Mouse (Mus musculus): ENCODE measurements around the gene Vcan.

Gene Vcan

DNA sequence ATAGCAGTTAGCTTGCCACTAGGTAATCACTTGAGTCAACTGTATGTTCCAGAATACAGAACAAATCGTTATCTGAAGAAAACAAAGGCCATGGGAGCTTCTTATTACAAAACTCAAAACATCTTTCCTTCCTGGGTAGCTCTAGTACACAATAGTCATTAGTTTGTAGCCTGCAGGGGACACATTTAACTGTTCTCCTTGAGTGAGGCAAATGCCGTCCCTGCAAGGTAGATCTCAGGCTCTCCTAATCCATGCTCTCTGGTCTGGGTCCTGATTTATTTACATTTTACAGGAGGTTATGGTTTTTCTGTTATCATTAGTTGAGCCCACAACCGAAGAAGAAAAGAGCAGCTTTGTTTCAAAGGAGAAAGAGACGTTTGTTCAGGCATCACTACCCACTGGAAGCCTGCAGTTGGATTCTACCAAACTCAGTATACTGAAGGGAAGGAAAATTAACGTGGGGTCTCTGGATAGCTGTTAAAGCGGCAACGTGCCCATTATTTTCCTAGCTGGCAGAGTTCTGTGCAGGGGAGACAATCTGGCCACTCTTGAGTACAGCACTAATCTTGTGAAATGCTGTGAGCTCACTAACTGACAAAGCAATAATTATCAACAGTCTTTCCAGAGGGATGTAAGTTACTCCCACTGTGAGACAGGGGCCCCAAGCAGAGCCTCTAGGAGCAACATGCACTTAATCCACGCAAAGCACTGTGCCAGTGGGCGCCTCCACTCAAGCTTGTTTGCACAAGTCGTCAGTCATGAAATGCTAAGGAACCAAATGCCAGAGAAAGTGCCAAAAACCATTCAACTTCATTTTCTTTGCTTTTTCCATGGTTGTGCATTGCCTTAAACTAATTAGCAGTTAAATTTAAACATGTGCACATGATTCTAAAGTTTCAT is 73.1 kb downstream of the Vcan start:
- no peak for TF ChIP-seq GATA4 (IDR thresholded peaks at IDR 0.05; ENCODE audit: insufficient replicate concordance, low read length)

DNA sequence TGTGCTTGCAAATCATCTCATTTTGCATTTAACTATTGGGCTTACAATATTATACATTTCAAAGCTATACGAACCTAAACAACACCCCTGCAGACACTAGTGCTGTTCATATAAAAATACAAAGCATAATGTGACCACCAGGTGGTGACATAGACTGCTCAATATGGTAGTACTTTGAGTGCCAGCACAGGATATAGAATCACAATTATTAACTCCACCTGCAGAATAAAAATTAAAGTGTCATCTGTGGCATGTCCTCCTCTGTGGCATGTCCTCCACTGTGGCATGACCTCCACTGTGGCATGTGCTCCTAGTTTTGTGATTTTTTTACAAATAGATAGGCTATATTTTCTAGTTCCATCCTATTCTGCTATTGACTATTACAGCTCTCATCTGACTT is 74.2 kb downstream of the Vcan start:
- TF ChIP-seq GATA4 (IDR thresholded peaks at IDR 0.05; ENCODE audit: insufficient replicate concordance, low read length): no peak

- TF ChIP-seq GATA4 (IDR thresholded peaks at IDR 0.05; ENCODE audit: insufficient replicate concordance, low read length): no peak
Observed at GRCm38 (mm10) chr13:89661688-89662087, 80.6 kb downstream of the Vcan start.

GRCm38 (mm10) chr13:89657046-89657445 is 85.3 kb downstream of the Vcan start:
- TF ChIP-seq GATA4 (IDR thresholded peaks at IDR 0.05; ENCODE audit: insufficient replicate concordance, low read length): no peak

GRCm38 (mm10) chr13:89653279-89653678 is 89.0 kb downstream of the Vcan start:
- no peak for TF ChIP-seq GATA4 (IDR thresholded peaks at IDR 0.05; ENCODE audit: insufficient replicate concordance, low read length)

DNA sequence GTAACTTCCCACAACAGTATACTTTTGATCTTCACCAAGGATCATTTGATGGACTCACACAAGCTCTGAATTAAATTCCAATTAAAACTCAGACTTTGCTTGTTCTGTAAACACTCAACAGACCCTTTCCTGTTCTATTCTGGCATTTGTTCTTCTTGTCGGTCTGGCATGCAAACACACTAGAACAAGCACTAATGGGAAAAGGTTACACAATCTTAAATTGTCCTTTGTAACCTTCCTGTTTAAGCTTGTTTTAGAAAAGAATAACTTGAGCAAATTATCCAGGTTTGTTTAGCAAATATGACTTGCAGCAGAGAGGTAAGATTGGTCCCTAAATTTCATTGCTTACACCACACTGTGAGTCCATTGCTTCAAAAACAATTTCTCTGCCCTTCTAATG is 89.5 kb downstream of the Vcan start:
- no peak for TF ChIP-seq GATA4 (IDR thresholded peaks at IDR 0.05; ENCODE audit: insufficient replicate concordance, low read length)

- no peak for TF ChIP-seq GATA4 (IDR thresholded peaks at IDR 0.05; ENCODE audit: insufficient replicate concordance, low read length)
Observed at GRCm38 (mm10) chr13:89645589-89645988, 96.7 kb downstream of the Vcan start.

DNA sequence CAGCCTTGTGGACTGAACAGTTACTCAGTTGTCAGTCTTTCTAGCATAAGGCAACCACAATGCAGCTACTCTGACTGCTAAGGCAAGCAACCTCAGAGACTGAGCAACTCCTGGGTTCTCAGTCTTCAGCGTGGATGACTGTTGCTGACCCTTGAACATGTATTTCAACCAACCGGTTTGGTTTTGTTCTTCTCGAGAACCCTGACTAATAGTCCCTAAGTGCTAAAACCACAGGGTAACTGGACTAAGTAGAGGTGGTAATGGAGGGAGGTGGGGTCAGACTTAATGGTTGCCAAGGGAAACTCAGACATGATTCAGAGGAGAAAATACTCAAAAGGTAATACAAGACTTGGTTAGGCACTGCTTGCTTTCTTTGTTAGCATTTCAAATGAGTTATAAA is 105.3 kb downstream of the Vcan start:
- no peak for TF ChIP-seq GATA4 (IDR thresholded peaks at IDR 0.05; ENCODE audit: insufficient replicate concordance, low read length)

- TF ChIP-seq GATA4 (IDR thresholded peaks at IDR 0.05; ENCODE audit: insufficient replicate concordance, low read length): no peak
Observed at GRCm38 (mm10) chr13:89634137-89634683, 108.1 kb downstream of the Vcan start.

DNA sequence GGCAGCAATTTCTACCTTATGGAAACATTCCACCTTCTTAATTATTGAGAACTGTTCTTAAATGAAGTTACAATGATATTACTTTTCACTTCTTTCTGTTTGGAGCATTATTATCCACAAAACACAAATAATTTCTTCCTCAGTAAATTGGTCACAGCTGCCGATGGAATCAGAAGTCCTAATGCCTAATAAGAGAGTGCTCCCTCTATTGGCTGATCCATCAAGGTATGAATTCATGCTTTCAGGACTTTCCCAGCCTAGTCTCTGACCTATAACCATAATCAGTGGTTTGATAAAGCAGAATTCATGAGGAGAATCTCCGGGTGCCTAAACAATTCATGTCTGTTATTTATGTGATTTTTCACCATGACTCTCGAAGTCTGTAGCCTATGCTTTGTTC is 123.2 kb downstream of the Vcan start:
- TF ChIP-seq GATA4 (IDR thresholded peaks at IDR 0.05; ENCODE audit: insufficient replicate concordance, low read length): no peak

GRCm38 (mm10) chr13:89607399-89607798 is 134.9 kb downstream of the Vcan start:
- TF ChIP-seq GATA4 (IDR thresholded peaks at IDR 0.05; ENCODE audit: insufficient replicate concordance, low read length): no peak
